Mouse (Mus musculus) midbrain, embryonic 14.5 days (tissue): ENCODE data around the gene Trpm4. TPM values are rescaled to one million over a fixed set of nuclear protein-coding genes. Genes with fewer than 3 reads are reported as not detected.

Experiments used
- ATAC-seq: fragments of 200-750 bp; cut with Nextera tagmentation; 2 replicates; pipeline ENCODE4 v1.8.0; 2017; ENCODE audit warnings: moderate number of reproducible peaks, moderate library complexity; ENCODE audit not compliant: low FRiP score, low TSS enrichment
- DNase-seq: peaks from one replicate; pipeline ENCODE4 v3.0.0-alpha.2; 2015
- H3K27ac ChIP-seq: fragments of 300-500 bp; sonication (generic); replicated peaks from 2 replicates; pipeline ENCODE4 v1.5.1; 2014; ENCODE audit warnings: mild to moderate bottlenecking, low read depth, low read length, moderate library complexity
- H3K27me3 ChIP-seq: fragments of 300-500 bp; sonication (generic); 2 replicates; pipeline ENCODE4 v1.6.1; 2014; ENCODE audit warnings: low read length, control low read depth, mixed read lengths; ENCODE audit not compliant: control insufficient read depth, insufficient read depth
- H3K36me3 ChIP-seq: fragments of 300-500 bp; sonication (generic); 2 replicates; pipeline ENCODE4 v1.6.1; 2014; ENCODE audit warnings: low read length, control low read depth; ENCODE audit not compliant: control insufficient read depth, insufficient read depth
- H3K4me1 ChIP-seq: fragments of 300-500 bp; sonication (generic); 2 replicates; pipeline ENCODE4 v1.6.1; 2014; ENCODE audit warnings: mild to moderate bottlenecking, antibody characterized with exemption, low read length, control low read depth; ENCODE audit not compliant: control insufficient read depth, insufficient read depth
- H3K4me2 ChIP-seq: fragments of 300-500 bp; sonication (generic); 2 replicates; pipeline ENCODE4 v1.6.1; 2014; ENCODE audit warnings: mild to moderate bottlenecking, low read length, moderate library complexity
- H3K4me3 ChIP-seq: fragments of 300-500 bp; sonication (generic); replicated peaks from 2 replicates; pipeline ENCODE4 v1.5.1; 2014; ENCODE audit warnings: low read depth, low read length
- H3K9ac ChIP-seq: fragments of 300-500 bp; sonication (generic); replicated peaks from 2 replicates; pipeline ENCODE4 v1.6.1; 2014; ENCODE audit warnings: mild to moderate bottlenecking, low read length, moderate library complexity
- H3K9me3 ChIP-seq: fragments of 300-500 bp; sonication (generic); 2 replicates; pipeline ENCODE4 v1.6.1; 2016; ENCODE audit warnings: low read length, control low read depth, mixed read lengths; ENCODE audit not compliant: control insufficient read depth
- WGBS: fragments of 180-500 bp; shearing (Covaris S2); extraction: QIAGEN DNeasy Blood & Tissue Kit; methylation state at CpG from one replicate; pipeline ENCODE4 v1.1.7; 2014; 5-methylcytosine and 5-hydroxymethylcytosine counted together
- polyA plus RNA-seq: library from polyadenylated mRNA; unstranded; fragments of >200 nt; fragmentation: Nextera tagmentation; extraction: Ambion mirVana; gene quantifications from 2 replicates; pipeline ENCODE4 v1.2.1, GENCODE M21; 2014

The Trpm4 gene
- polyA plus RNA-seq, 1 experiment from 2014 or later, result 8.4 TPM

GRCm38 (mm10) chr7:45339410-45340065 lies 6.0 kb upstream of the Trpm4 start:
- Histone ChIP-seq H3K4me2 (peak overlapping the region; percentile 84), H3K9me3 (no peaks in the 10 kb centered on the region), H3K9ac (peak overlapping the region; percentile 58), H3K27ac (peak overlapping the region; percentile 66), H3K4me1 (peaks cover 28% of the 10 kb centered on the region), H3K27me3 (peaks cover 8% of the 10 kb centered on the region; the same call in 1 of the 2 replicates), H3K36me3 (peaks cover 4% of the 10 kb centered on the region; the same call in 1 of the 2 replicates), H3K4me3 (peak overlapping the region; percentile 45)
- ATAC-seq (peak; percentile 77), DNase-seq (peak; percentile 84)
- WGBS, result under 1% methylated on average over 37 of the region's 39 CpGs

GRCm38 (mm10) chr7:45338161-45338911 lies 4.8 kb upstream of the Trpm4 start:
- DNase-seq (peak; percentile 19), ATAC-seq (no peak)
- H3K4me3 ChIP-seq, result no peak overlapping the region
- peak overlapping the region; percentile 84 for H3K4me2 ChIP-seq
- H3K9me3 ChIP-seq, result no peaks in the 10 kb centered on the region
- peaks cover 28% of the 10 kb centered on the region for H3K4me1 ChIP-seq
- 5% methylated on average over 14 of the region's 14 CpGs for WGBS
- no peak overlapping the region for H3K27ac ChIP-seq
- peaks cover 8% of the 10 kb centered on the region; the same call in 1 of the 2 replicates for H3K27me3 ChIP-seq
- no peak overlapping the region for H3K9ac ChIP-seq
- H3K36me3 ChIP-seq, result peaks cover 2% of the 10 kb centered on the region; the same call in 1 of the 2 replicates

GRCm38 (mm10) chr7:45337469-45337868 lies 3.9 kb upstream of the Trpm4 start:
- Histone ChIP-seq H3K9me3 (no peaks in the 10 kb centered on the region), H3K27me3 (peaks cover 8% of the 10 kb centered on the region; the same call in 1 of the 2 replicates), H3K36me3 (no peaks in the 10 kb centered on the region; the same call in 1 of the 2 replicates), H3K4me1 (peaks cover 28% of the 10 kb centered on the region), H3K9ac (no peak overlapping the region), H3K27ac (no peak overlapping the region), H3K4me3 (no peak overlapping the region), H3K4me2 (no peak overlapping the region)
- ATAC-seq (no peak), DNase-seq (no peak)
- WGBS, result 18% methylated on average over 4 of the region's 4 CpGs

GRCm38 (mm10) chr7:45336319-45336718 lies 2.7 kb upstream of the Trpm4 start:
- Histone ChIP-seq H3K27ac (no peak overlapping the region), H3K27me3 (peaks cover 8% of the 10 kb centered on the region; the same call in 1 of the 2 replicates), H3K4me2 (no peak overlapping the region), H3K9ac (no peak overlapping the region), H3K4me3 (no peak overlapping the region), H3K36me3 (no peaks in the 10 kb centered on the region; the same call in 1 of the 2 replicates), H3K4me1 (peaks cover 28% of the 10 kb centered on the region), H3K9me3 (no peaks in the 10 kb centered on the region)
- DNase-seq, result no peak
- WGBS, result 94% methylated on average over 4 of the region's 4 CpGs
- no peak for ATAC-seq

- H3K9me3 ChIP-seq, result no peaks in the 10 kb centered on the region
- peaks cover 21% of the 10 kb centered on the region for H3K4me1 ChIP-seq
- DNase-seq (no peak), ATAC-seq (no peak)
- no peak within 1 kb of the TSS for H3K9ac ChIP-seq
- no peaks in the 10 kb centered on the region for H3K36me3 ChIP-seq
- H3K27ac ChIP-seq, result no peak within 1 kb of the TSS
- H3K4me2 ChIP-seq, result peak within 1 kb of the TSS; percentile 92
- peaks cover 3% of the 10 kb centered on the region; the same call in 1 of the 2 replicates for H3K27me3 ChIP-seq
- 26% methylated on average over 5 of the region's 5 CpGs for WGBS
- no peak within 1 kb of the TSS for H3K4me3 ChIP-seq
Measured at GRCm38 (mm10) chr7:45335056-45335455, 1.5 kb upstream of the Trpm4 start, which contains the start of gene Hrc. Gene Hrc, plus strand, starts transcription at chr7:45335290.

GRCm38 (mm10) chr7:45334605-45335004 lies 1.0 kb upstream of the Trpm4 start:
- H3K9me3 ChIP-seq, result no peaks in the 10 kb centered on the region
- 22% methylated on average over 3 of the region's 3 CpGs for WGBS
- no peaks in the 10 kb centered on the region for H3K36me3 ChIP-seq
- peaks cover 16% of the 10 kb centered on the region for H3K4me1 ChIP-seq
- H3K27ac ChIP-seq, result no peak overlapping the region
- no peak overlapping the region for H3K4me2 ChIP-seq
- no peak for DNase-seq
- peaks cover 3% of the 10 kb centered on the region; the same call in 1 of the 2 replicates for H3K27me3 ChIP-seq
- H3K4me3 ChIP-seq, result no peak overlapping the region
- H3K9ac ChIP-seq, result no peak overlapping the region
- ATAC-seq, result no peak

GRCm38 (mm10) chr7:45332685-45333425 lies 725 bp downstream of the Trpm4 start:
- Histone ChIP-seq H3K4me3 (peak overlapping the region; percentile 51), H3K4me2 (peak overlapping the region; percentile 92), H3K4me1 (no peaks in the 10 kb centered on the region), H3K36me3 (no peaks in the 10 kb centered on the region), H3K9ac (peak overlapping the region; percentile 55), H3K9me3 (no peaks in the 10 kb centered on the region), H3K27ac (no peak overlapping the region), H3K27me3 (no peaks in the 10 kb centered on the region; the same call in 1 of the 2 replicates)
- WGBS, result 3% methylated on average over 22 of the region's 22 CpGs
- ATAC-seq, result peak; percentile 66
- peak; percentile 54 for DNase-seq

GRCm38 (mm10) chr7:45331502-45331901 lies 2.1 kb downstream of the Trpm4 start:
- WGBS, result 85% methylated on average over 6 of the region's 6 CpGs
- H3K4me1 ChIP-seq, result no peaks in the 10 kb centered on the region
- H3K4me3 ChIP-seq, result no peak overlapping the region
- no peak overlapping the region for H3K4me2 ChIP-seq
- H3K27me3 ChIP-seq, result no peaks in the 10 kb centered on the region
- H3K9ac ChIP-seq, result no peak overlapping the region
- no peak for DNase-seq
- no peaks in the 10 kb centered on the region for H3K9me3 ChIP-seq
- H3K27ac ChIP-seq, result no peak overlapping the region
- no peak for ATAC-seq
- H3K36me3 ChIP-seq, result no peaks in the 10 kb centered on the region
